Mouse (Mus musculus) MEL (cell line): Measurements from ENCODE around the gene Sdr39u1.

Experiments
- CTCF ChIP-seq, 3 experiments: IDR thresholded peaks in 2 of 3; conservative IDR thresholded peaks in 1 of 3; 2 replicates each; pipeline ENCODE4 v1.5.1; 2011 to 2012; ENCODE audit warnings: low read length in 3 of 3, low read depth in 2 of 3, mild to moderate bottlenecking in 2 of 3, improper control_type of control experiment in 1 of 3, inconsistent platforms in 1 of 3, mixed read lengths in 1 of 3, moderate library complexity in 1 of 3; ENCODE audit not compliant: control insufficient read depth in 1 of 3, insufficient read depth in 1 of 3, poor library complexity in 1 of 3, severe bottlenecking in 1 of 3
- MAX ChIP-seq: IDR thresholded peaks from 2 replicates; pipeline ENCODE4 v1.6.1; 2011; ENCODE audit warnings: low read length, improper control_type of control experiment
- MXI1 ChIP-seq: IDR thresholded peaks from 2 replicates; pipeline ENCODE4 v1.6.1; 2011; ENCODE audit warnings: mild to moderate bottlenecking, low read depth, low read length, improper control_type of control experiment
- MYC ChIP-seq: IDR thresholded peaks from 2 replicates; pipeline ENCODE4 v1.6.1; 2011; ENCODE audit warnings: low read depth, mild to moderate bottlenecking, low read length, improper control_type of control experiment, moderate library complexity
- POLR2A ChIP-seq, 2 experiments: IDR thresholded peaks; 2 replicates each; pipeline ENCODE4 v1.6.1; 2011 to 2012; ENCODE audit warnings: low read length in 2 of 2, mild to moderate bottlenecking in 2 of 2, control low read depth in 1 of 2, improper control_type of control experiment in 1 of 2, low read depth in 1 of 2, moderate library complexity in 1 of 2; ENCODE audit not compliant: control insufficient read depth in 1 of 2, insufficient read depth in 1 of 2, poor library complexity in 1 of 2
- RAD21 ChIP-seq: IDR thresholded peaks from 2 replicates; pipeline ENCODE4 v1.6.1; 2011; ENCODE audit warnings: mild to moderate bottlenecking, low read depth, low read length, improper control_type of control experiment

GRCm38 (mm10) chr14:55857588-55857987 lies 42.5 kb downstream of the Sdr39u1 start:
- no peak for TF ChIP-seq RAD21
- no peak for TF ChIP-seq CTCF (IDR thresholded peaks at IDR 0.05 in 2 of 3, conservative IDR thresholded peaks at IDR 0.05 in 1 of 3; ENCODE audit: control insufficient read depth in 1 of 3, insufficient read depth in 1 of 3, low read depth in 2 of 3, low read length in 3 of 3, poor library complexity in 1 of 3, severe bottlenecking in 1 of 3)
- no peak for TF ChIP-seq POLR2A (IDR thresholded peaks at IDR 0.05; ENCODE audit: control insufficient read depth in 1 of 2, insufficient read depth in 1 of 2, low read depth in 1 of 2, low read length in 2 of 2, poor library complexity in 1 of 2)
- no peak for TF ChIP-seq MYC
- TF ChIP-seq MAX, result no peak
- no peak for TF ChIP-seq MXI1
